Mouse (Mus musculus): ENCODE results near the gene Immp2l.

- TF ChIP-seq USF1 (IDR thresholded peaks at IDR 0.05; ENCODE audit: low read depth): no peak
- no peak for TF ChIP-seq POLR2A (IDR thresholded peaks at IDR 0.05; ENCODE audit: insufficient read length, low read depth)
- TF ChIP-seq REST (IDR thresholded peaks at IDR 0.05; ENCODE audit: insufficient read depth, insufficient read length): no peak
- TF ChIP-seq E2F4 (IDR thresholded peaks at IDR 0.05; ENCODE audit: insufficient read depth): no peak
- TF ChIP-seq MAX (IDR thresholded peaks at IDR 0.05; ENCODE audit: low read depth): no peak
- no peak for TF ChIP-seq TCF3 (IDR thresholded peaks at IDR 0.05; ENCODE audit: insufficient read length, low read depth)
- no peak for TF ChIP-seq POLR2AphosphoS2 (IDR thresholded peaks at IDR 0.05; ENCODE audit: insufficient read length, low read depth)
Measured at GRCm38 (mm10) chr12:41763396-41763795, 739.5 kb downstream of the Immp2l start.

Data from myocyte (in vitro differentiated cells).